In the genomic region with DNA sequence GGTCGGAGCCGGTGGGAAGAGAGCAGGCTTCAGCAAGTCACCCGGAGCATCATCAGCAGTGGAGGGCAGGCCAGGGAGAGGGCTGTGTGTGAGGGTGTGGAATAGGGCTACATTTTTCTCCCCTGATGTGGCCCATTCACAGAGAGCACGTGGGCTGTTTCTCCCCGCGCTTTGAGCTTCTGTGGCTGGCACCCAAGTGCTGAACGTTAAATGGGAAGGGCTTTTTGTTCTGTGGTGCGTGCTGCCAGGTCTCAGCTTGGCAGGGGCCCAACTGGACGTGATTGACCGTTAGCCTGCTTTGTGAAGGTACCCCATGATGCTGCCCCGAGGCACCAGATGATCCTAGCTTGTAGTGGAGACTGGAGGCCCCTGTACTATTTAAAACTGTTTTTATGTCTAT, we compare ENCODE assay signal across 10 mouse cellular contexts. TPM values are rescaled to one million over a fixed set of nuclear protein-coding genes. Genes with fewer than 3 reads are reported as not detected.
A peak's percentile ranks its signal among the peaks of the same experiment; 100 is the strongest.
DNase-seq lines count a peak whose midpoint lies in the region; ATAC-seq lines count a peak whose summit lies in the region.
"Had no signal": no experiment of that assay in that cellular context is flagged by ENCODE, and none has a peak within 500 bp of the region (broad histone marks: within the 10 kb centered on the region; RNA-seq: fewer than 3 reads in every experiment).

No protein-coding gene starts in this region.

- H3K27me3 ChIP-seq in midbrain, embryonic 14.5 days (ENCODE audit: control insufficient read depth, insufficient read depth, low read length) = no peaks in the 10 kb centered on the region
- no peaks in the 10 kb centered on the region for H3K27me3 ChIP-seq in midbrain, embryonic 10.5 days (ENCODE audit: low read depth, poor library complexity, severe bottlenecking)
- H3K27me3 ChIP-seq in midbrain, embryonic 16.5 days (ENCODE audit: control insufficient read depth, insufficient read depth, low read depth, low read length) = no peaks in the 10 kb centered on the region

- intact Hi-C loops in gastrocnemius, postnatal 14 days (cut with DNase I; ENCODE audit: low total_unique reads) = no loop called here
- intact Hi-C loops in heart, postnatal 25 days (cut with DNase I) = no loop called here

- no peak for ATAC-seq in midbrain, embryonic 14.5 days (ENCODE audit: low FRiP score, low TSS enrichment)
- peak; percentile 17; the same call in 1 of the 2 replicates for ATAC-seq in midbrain, embryonic 16.5 days

- peaks cover 70% of the 10 kb centered on the region for H3K36me3 ChIP-seq in midbrain, embryonic 14.5 days (ENCODE audit: control insufficient read depth, insufficient read depth, low read length)
- peaks cover 81% of the 10 kb centered on the region for H3K36me3 ChIP-seq in midbrain, embryonic 10.5 days
- peaks cover 11% of the 10 kb centered on the region for H3K36me3 ChIP-seq in midbrain, embryonic 16.5 days (ENCODE audit: control insufficient read depth, insufficient read depth, low read length)

- WGBS in midbrain, embryonic 14.5 days = 70% methylated on average over 11 of the region's 11 CpGs
- 97% methylated on average over 11 of the region's 11 CpGs for WGBS in midbrain, embryonic 10.5 days
- WGBS in midbrain, embryonic 16.5 days = 52% methylated on average over 11 of the region's 11 CpGs

- no peak overlapping the region for H3K9ac ChIP-seq in midbrain, embryonic 14.5 days (replicated peaks; ENCODE audit: low read length)
- H3K9ac ChIP-seq in midbrain, embryonic 16.5 days (ENCODE audit: low read depth, low read length) = no peak overlapping the region

- H3K9me3 ChIP-seq in midbrain, embryonic 14.5 days (ENCODE audit: control insufficient read depth, low read length) = no peaks in the 10 kb centered on the region
- no peaks in the 10 kb centered on the region for H3K9me3 ChIP-seq in midbrain, embryonic 10.5 days (replicated peaks)
- H3K9me3 ChIP-seq in midbrain, embryonic 16.5 days (replicated peaks; ENCODE audit: control insufficient read depth, low read length, poor library complexity, severe bottlenecking) = no peaks in the 10 kb centered on the region

- 0 out of 2 replicates have a peak overlapping the region, but pooled peaks have one; percentile 22 for H3K27ac ChIP-seq in midbrain, embryonic 14.5 days (replicated peaks; ENCODE audit: low read depth, low read length)
- no peak overlapping the region for H3K27ac ChIP-seq in midbrain, embryonic 10.5 days (replicated peaks)
- H3K27ac ChIP-seq in midbrain, embryonic 16.5 days (ENCODE audit: low read length) = no peak overlapping the region

- DNase-seq in gastrocnemius, postnatal 14 days = peak; percentile 36
- DNase-seq in gastrocnemius, postnatal 25 days = no peak
- peak; percentile 78 for DNase-seq in midbrain, embryonic 14.5 days
- no peak for DNase-seq in midbrain, embryonic 10.5 days (ENCODE audit: low spot score)
- DNase-seq in brain, adult 2 months (ENCODE audit: low read depth, low spot score) = peak; percentile 43
- no peak for DNase-seq in lung, postnatal 10 days
- DNase-seq in heart, postnatal 25 days (ENCODE audit: low spot score) = no peak
- DNase-seq: heart, postnatal 10 days had no signal

- no peak overlapping the region for H3K4me3 ChIP-seq in midbrain, embryonic 14.5 days (replicated peaks; ENCODE audit: low read depth, low read length)
- H3K4me3 ChIP-seq in midbrain, embryonic 10.5 days = no peak overlapping the region
- H3K4me3 ChIP-seq in midbrain, embryonic 16.5 days (ENCODE audit: low read depth, low read length) = no peak overlapping the region
- H3K4me3 ChIP-seq: erythroblast, embryonic 14.5 days had no signal

- peaks cover 25% of the 10 kb centered on the region for H3K4me1 ChIP-seq in midbrain, embryonic 14.5 days (ENCODE audit: control insufficient read depth, insufficient read depth, low read length)
- H3K4me1 ChIP-seq in midbrain, embryonic 10.5 days = peaks cover 50% of the 10 kb centered on the region
- H3K4me1 ChIP-seq in midbrain, embryonic 16.5 days (ENCODE audit: control insufficient read depth, insufficient read depth, low read length) = peaks cover 19% of the 10 kb centered on the region

- H3K4me2 ChIP-seq in midbrain, embryonic 14.5 days (ENCODE audit: low read length) = no peak overlapping the region
- H3K4me2 ChIP-seq in midbrain, embryonic 16.5 days (ENCODE audit: low read length) = no peak overlapping the region

RNA-seq across cellular contexts. Expression of gene Slc6a6, which starts 48.3 kb away (rescaled TPM):
- 10 to 100 TPM; 33.5 to 39.8 TPM for total RNA-seq in gastrocnemius, postnatal 14 days (2021)
- total RNA-seq in gastrocnemius, postnatal 25 days (2021) = 10 to 100 TPM; 52.1 to 57.8 TPM
- polyA plus RNA-seq in midbrain, embryonic 14.5 days (2014; fragmentation: Nextera tagmentation; extraction: Ambion mirVana) = 94.1 and 94.3 TPM in 2 replicates
- 49.5 and 63.7 TPM in 2 replicates for polyA plus RNA-seq in midbrain, embryonic 10.5 days (2016; fragmentation: Nextera tagmentation; extraction: Ambion mirVana)
- 117 and 125 TPM in 2 replicates for polyA plus RNA-seq in midbrain, embryonic 16.5 days (2015; fragmentation: Nextera tagmentation; extraction: Ambion mirVana)
- 100 to 1,000 TPM in 1 of 2 experiments, 10 to 100 TPM in 1; 85.0 to 102 TPM for total RNA-seq in heart, postnatal 25 days (2021)

Comparison
In these comparisons a context has a peak if more than half of its experiments do, and no peak if none do; other contexts are left out.
1. DNase-seq: peak in gastrocnemius, postnatal 14 days (single experiment), midbrain, embryonic 14.5 days (single experiment) and brain, adult 2 months (single experiment); none in gastrocnemius, postnatal 25 days (single experiment), midbrain, embryonic 10.5 days (single experiment), lung, postnatal 10 days (single experiment) and heart, postnatal 25 days (single experiment).